Mouse (Mus musculus): ENCODE data around the gene Ifitm3.
"Not testable (repeated sequence)": the region's sequence is repeated elsewhere in the genome, so short reads cannot be mapped to it uniquely, and the experiment has no call there.

DNA sequence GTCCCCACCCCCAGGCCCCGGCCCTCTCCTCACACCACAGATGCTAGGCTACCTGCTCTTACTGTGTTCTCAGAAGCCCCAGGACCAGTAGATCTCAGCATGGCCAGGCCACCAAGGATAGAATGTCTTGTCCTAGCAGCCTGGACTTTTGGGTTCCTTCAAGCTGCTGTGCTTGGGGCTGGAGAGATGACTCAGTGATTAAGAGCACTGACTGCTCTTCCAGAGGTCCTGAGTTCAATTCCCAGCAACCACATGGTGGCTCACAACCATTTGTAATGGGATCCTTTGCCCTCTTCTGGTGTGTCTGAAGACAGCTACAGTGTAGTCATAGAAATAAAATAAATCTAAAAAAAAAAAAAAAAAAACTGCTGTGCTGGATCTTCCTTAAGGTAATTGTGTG is 7.3 kb upstream of the Ifitm3 start, which contains the start of gene Ifitm6:
- not testable (repeated sequence) for TF ChIP-seq POLR2A (IDR thresholded peaks at IDR 0.05; ENCODE audit: low read depth, low read length); MEF2A (IDR thresholded peaks at IDR 0.05; ENCODE audit: borderline replicate concordance, low read depth, low read length); NRF1 (IDR thresholded peaks at IDR 0.05; ENCODE audit: low read depth, low read length); CTCF (conservative IDR thresholded peaks at IDR 0.05 in 1 of 2, IDR thresholded peaks at IDR 0.05 in 1 of 2; ENCODE audit: low read depth in 2 of 2, low read length in 2 of 2); USF1 (IDR thresholded peaks at IDR 0.05; ENCODE audit: low read depth, low read length); TCF12 (IDR thresholded peaks at IDR 0.05; ENCODE audit: low read depth, low read length); NELFE (IDR thresholded peaks at IDR 0.05; ENCODE audit: low read depth, low read length)
